Mouse (Mus musculus): ENCODE results near the gene Hist1h2ak.
"Not testable (repeated sequence)": the region's sequence is repeated elsewhere in the genome, so short reads cannot be mapped to it uniquely, and the experiment has no call there.

Gene Hist1h2ak

DNA sequence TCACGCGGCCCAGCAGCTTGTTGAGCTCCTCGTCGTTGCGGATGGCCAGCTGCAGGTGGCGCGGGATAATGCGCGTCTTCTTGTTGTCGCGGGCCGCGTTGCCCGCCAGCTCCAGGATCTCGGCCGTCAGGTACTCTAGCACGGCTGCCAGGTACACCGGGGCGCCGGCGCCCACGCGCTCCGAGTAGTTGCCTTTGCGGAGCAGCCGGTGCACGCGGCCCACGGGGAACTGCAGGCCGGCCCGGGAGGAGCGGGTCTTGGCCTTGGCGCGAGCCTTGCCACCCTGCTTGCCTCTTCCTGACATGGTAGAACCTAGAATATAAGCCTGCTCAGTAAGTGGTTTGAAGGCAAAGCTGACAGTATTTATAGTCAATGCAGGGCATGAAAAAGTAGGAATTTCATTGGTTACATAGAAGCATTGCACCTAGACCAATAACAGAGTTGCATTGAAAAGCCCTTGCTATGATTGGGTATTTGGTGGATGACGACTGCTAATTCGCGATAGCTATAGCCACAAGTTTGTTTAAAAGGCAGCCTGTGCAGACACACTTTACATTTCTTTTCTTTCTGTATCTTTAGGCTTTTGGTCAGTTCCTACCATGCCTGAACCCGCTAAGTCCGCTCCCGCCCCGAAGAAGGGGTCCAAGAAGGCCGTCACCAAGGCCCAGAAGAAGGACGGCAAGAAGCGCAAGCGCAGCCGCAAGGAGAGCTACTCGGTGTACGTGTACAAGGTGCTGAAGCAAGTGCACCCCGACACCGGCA lies at the start of gene Hist1h2ak, which contains the start of gene Hist1h2bn:
Gene Hist1h2ak (minus strand): TSS at position 304 of the 762 bp plus-strand sequence.
Gene Hist1h2bn (plus strand): TSS at position 600 of the 762 bp plus-strand sequence.
- peak; percentile 86 for DNase-seq

DNA sequence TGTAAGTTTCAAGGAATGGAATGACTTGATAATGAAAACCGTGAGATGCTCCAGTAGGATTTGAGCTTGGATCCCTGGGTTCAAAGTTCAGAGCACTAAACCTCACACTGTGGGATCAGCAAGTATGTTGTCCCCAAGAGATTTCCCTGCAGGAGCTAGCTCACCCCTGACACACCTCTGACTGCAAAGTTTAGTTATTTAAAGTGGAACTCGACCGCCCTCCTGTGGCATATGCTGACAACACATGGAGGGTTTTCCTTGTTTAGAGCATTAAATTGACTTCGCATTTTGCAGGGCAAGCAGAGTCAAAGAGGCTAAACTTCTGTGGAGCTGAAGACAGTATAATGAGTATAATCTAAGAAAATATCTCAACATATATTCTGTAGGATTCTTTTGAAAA lies 49.4 kb upstream of the Hist1h2ak start:
- not testable (repeated sequence) for DNase-seq

DNA sequence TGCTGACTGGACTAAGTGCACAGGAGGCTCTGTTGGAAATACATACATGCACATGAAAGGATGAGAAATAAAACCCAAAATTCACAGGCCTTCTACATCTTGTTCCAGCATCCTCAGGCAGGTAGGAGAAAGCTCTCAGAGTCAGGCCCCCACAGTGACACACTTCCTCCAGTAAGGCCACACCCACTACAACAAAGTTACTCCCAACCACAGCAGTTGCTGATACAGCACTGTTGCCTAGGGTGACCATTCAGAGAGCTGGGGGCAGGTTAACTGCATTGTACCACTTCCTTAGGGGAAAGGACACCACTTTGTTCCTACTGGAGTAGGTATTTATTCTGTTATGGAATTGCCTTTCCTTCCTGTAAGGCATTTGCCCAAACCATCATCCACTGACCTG lies 43.5 kb upstream of the Hist1h2ak start:
- not testable (repeated sequence) for DNase-seq

DNA sequence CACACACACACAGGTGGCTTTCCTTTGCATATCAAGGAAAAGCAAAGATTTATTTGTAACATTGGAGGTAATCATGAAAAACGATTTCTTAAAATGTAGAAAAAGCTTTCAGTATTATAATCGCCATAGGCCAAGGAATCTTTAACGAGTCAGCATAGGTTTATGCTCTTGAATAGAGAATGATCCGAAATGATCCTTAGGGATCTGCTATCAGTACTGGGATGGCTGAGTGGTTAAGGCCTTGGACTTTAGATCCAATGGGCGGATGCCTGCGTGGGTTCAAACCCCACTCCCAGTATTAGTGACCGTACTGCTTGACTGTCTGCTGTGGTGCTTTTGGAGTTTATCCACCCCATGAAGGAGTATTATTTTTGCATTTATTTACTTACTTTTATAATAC lies 42.0 kb upstream of the Hist1h2ak start:
- DNase-seq = no peak

DNA sequence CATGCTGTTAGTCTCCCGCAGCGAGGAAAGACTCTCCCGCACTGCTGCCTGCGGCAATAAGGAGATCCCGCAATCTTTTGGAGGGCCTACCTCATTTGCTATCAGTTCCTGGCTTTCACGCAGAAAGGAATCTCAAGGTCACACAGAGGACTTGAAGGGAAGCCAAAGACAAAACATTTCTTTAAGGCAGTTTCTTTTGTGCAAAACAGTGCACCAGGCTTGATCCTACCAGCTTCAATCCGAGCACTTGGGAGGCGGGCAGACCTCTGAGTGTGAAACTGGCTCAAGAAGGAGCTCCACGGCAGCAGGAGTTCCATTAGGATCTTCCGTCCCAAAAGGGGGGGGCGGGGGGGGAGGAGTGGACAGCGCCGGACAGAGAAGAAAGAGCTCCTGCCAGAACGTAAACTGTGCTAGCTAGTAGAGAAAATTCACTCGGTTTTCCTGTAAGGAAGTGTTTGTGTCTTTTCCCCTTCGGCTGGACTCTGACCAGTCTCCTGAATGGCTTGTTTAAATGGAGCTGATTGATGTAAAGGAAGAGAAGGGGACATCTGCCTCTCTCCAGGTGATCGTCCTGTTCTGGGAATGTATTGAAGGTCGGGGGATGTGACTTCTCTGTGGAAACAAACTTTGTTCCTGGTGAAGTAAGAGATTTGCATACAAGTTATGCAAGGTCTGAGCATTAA lies 37.1 kb upstream of the Hist1h2ak start:
- DNase-seq = no peak

DNA sequence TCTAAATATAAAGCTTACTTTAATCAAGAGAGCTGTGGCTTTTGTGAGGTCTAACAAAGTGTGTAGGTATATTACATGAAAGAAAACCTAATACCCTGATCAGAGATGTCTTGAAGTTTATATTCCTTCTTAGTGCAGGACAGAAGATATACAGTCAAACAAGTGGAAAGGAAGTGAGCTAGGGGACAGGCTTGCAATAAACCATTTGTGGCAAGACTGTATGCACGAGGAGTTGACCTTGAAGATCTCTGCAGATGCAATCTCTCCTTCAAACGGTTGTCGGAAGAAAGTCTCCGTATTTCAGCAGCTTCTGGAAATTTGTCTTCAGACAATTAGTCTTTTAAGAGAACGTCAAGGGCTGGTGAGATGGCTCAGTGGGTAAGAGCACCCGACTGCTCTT lies 36.3 kb upstream of the Hist1h2ak start:
- no peak for DNase-seq

DNA sequence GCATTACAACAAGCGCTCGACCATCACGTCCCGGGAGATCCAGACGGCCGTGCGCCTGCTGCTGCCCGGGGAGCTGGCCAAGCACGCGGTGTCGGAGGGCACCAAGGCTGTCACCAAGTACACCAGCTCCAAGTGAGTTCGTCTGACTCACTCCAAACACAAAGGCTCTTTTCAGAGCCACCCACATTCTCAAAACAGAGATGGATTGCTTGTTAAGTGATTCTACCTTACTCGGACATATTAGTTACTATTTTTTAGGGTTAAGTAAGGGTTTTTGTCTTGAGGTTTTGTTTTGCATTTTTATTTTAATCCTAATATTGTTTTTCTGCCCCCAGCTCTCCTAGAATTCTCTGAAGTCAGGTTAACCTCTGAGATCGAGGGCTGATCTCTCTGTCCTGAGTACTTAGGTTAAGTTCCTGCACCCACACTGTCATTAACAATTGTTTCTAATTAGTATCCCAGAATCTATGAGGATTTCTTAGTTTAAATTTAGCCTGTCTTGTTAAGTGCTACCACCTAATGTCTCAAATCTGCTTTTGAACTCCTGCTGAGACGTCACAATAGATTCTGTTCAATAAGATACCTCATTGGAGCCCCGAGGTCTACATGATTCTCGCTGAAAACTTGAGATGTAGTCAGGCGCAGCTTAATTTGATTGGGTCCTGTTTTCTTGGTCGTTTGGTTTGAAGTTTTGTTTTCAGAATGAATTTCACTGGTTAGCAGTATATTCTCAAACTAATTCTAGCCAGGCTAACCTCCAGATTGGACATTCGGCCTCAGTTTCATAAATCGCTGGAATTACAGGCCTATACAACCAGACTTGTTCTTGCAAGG lies 34.4 kb upstream of the Hist1h2ak start:
- no peak for DNase-seq

DNA sequence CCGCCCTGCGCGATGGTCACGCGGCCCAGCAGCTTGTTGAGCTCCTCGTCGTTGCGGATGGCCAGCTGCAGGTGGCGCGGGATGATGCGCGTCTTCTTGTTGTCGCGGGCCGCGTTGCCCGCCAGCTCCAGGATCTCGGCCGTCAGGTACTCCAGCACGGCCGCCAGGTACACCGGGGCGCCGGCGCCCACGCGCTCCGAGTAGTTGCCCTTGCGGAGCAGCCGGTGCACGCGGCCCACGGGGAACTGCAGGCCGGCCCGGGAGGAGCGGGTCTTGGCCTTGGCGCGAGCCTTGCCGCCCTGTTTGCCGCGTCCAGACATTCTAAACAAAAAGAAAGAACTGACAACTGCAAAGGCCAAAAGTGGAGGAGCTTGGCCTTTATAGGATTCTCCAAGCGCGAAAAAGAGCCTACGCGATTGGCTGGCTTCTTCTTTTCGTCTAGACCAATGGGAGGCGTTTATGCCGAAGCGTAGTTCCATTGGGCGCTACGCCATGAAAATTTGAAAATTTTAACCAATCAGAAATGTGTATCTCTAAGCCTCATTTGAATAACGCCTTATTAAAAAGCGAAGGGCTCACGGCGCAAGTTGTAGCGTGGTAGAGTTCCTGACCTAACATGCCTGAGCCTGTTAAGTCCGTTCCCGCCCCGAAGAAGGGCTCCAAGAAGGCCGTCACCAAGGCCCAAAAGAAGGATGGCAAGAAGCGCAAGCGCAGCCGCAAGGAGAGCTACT lies 33.4 kb upstream of the Hist1h2ak start, which contains the start of the genes Hist1h2an and Hist1h2bp:
Gene Hist1h2an (minus strand): TSS at position 320 of the 731 bp plus-strand sequence.
Gene Hist1h2bp (plus strand): TSS at position 563 of the 731 bp plus-strand sequence.
- DNase-seq = peak; percentile 95

DNA sequence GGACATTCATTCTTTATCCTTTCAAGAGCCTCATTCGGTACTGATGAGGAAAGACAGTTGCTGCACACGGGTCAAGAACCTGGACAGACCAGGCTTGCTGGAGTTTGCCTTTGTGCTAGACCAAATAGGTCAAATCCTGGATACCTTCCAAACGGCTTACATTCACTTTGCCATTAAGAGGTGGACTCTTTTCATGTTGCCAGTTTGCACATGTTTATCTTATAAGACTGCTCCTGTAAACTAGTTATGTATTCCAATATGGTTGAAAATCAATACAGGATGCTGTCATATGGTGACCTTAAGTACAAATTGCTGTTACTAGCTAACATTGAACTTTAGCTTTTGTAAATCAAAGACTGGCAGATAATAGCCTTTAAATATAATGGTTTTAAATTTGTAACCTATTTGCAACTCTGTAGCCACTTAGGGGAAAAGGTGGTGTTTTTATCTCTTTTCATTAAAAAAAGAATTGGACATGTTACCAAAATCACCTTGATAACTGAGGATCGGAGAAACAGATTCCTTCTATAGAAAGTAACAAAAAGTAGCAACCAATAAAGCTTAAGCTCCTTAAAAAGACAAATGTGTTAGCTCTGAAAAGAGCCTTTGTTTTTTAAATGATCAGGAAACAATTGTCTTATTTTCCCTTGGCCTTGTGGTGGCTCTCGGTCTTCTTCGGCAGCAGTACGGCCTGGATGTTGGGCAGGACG lies 32.7 kb upstream of the Hist1h2ak start:
- DNase-seq = no peak

DNA sequence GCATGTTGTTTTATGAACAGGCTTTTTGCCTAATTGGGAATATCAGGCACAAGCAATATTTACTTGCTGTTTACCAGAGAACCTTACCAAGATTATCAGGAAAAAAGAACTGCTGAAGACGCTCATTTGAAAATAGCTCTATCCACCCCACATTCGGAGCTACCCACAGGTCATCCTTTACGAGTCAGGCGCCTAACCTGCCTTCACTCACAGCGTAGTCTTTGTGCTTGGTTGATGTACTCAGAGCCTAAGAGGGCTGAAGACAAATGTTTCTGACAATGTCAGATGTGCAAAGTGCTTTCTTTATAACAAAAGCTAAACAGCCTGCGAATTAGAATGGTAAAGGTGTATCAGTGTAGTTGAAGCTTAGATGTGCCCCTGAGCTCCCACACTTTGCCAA lies 30.7 kb upstream of the Hist1h2ak start:
- no peak for DNase-seq

DNA sequence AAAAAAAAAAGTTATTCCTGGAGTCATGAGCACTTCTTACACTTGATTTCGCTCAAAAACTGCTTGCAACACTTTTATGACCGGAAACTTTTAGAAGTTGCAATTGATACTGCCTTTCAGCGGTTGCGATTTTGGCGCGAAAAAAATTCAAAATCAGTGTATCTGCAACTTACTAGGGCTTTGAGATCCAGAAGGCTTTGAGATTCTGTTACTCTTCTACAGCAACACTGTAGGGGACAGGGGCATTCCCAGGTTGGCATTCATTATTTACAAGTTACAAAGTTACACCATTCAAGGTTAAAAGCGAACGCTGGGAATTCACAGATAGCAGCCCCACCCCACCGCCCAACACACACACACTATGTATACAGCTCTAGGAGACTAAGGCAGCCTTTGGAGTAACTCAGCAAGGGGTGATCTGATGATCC lies 30.1 kb upstream of the Hist1h2ak start:
- DNase-seq = peak; percentile 34

DNA sequence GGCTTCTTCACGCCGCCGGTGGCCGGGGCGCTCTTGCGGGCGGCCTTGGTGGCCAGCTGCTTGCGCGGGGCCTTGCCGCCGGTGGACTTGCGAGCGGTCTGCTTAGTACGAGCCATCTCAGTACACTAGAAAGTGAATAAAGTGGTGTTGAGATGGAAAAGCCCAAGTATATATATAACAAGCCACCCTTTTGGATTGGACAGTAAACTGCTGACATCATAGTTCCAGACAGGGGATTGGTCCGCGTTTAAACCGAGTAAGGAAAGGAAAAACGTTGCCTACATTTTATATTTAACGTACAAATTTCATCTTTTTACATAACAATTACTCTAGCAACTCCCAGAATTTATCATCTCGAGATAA lies 29.6 kb upstream of the Hist1h2ak start, which contains the start of gene Hist1h3i:
Gene Hist1h3i (minus strand): TSS at position 116 of the 363 bp plus-strand sequence.
- DNase-seq = peak; percentile 75

DNA sequence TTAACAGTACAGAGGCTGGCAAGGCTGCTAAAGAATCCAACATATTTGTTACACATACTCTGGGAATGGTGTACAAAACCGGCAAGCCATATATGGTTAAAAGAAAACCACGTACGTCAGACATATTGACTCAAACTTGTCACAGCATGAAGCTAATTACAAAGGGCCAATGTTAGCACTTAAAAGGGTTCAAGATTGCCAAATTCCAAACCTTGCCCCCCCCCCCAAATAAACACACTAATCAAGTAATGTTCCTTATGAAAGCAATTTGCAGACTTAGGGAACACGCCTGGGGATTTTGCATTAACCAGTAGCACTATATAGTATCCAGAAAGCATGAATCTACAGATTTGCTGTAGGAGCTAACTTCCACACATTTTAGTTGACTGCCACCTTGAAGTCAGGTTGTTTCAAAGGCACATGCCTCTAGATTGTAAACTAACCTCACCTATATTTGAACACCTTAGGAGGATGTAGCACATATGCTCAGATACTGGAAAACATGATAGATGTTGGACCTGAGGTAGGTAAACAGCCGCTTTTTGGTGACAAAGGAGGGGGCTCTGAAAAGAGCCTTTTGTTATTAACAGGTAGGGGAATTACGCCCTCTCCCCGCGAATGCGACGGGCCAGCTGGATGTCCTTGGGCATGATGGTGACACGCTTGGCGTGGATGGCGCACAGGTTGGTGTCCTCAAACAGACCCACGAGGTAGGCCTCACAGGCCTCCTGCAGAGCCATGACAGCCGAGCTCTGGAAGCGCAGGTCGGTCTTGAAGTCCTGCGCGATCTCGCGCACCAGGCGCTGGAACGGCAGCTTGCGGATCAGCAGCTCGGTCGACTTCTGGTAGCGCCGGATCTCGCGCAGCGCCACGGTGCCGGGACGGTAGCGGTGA lies 29.0 kb upstream of the Hist1h2ak start:
- DNase-seq = peak; percentile 57

DNA sequence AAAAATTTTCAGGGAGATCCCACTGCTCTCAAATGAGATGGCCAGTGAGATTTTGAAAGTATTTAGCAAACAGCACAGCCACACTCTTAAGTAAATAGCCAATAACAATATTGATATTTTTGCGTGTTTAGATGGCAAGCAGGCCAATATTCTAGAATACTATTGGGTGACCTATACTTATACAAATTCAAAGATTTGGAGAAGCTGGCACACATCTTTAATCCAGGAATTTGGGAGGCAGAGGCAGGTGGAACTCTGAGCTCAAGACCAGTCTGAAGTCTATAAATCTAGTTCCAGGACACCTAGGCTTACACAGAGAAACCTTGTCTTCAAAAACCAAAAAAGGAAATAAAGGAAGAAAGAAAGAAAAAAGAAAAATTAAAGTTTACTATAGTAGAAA lies 28.0 kb upstream of the Hist1h2ak start:
- no peak for DNase-seq

DNA sequence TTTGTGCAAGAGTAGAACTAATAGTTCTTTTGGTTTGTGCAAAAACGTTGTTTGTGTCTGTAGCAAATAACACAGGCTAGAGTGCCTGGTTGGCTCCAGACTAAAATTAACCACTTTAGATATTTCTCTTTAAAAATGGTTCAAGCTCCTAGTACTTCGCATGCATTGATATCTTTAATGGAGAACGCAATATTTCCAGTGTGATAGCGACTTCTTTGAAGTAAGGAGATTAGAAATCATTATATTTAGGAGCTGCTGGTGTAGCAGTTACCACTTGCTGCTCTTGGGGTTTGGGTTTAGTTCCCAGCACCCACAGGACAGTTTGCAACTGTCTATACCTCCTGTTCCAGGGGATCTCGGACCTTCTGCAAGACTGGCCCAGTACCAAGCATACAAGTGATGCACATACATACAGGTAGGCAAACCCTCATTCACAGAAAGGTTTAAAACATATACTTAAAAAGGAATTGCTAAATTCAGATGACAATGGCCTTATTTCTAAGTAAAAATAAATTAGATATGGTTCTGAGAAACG lies 27.5 kb upstream of the Hist1h2ak start:
- DNase-seq = no peak

DNA sequence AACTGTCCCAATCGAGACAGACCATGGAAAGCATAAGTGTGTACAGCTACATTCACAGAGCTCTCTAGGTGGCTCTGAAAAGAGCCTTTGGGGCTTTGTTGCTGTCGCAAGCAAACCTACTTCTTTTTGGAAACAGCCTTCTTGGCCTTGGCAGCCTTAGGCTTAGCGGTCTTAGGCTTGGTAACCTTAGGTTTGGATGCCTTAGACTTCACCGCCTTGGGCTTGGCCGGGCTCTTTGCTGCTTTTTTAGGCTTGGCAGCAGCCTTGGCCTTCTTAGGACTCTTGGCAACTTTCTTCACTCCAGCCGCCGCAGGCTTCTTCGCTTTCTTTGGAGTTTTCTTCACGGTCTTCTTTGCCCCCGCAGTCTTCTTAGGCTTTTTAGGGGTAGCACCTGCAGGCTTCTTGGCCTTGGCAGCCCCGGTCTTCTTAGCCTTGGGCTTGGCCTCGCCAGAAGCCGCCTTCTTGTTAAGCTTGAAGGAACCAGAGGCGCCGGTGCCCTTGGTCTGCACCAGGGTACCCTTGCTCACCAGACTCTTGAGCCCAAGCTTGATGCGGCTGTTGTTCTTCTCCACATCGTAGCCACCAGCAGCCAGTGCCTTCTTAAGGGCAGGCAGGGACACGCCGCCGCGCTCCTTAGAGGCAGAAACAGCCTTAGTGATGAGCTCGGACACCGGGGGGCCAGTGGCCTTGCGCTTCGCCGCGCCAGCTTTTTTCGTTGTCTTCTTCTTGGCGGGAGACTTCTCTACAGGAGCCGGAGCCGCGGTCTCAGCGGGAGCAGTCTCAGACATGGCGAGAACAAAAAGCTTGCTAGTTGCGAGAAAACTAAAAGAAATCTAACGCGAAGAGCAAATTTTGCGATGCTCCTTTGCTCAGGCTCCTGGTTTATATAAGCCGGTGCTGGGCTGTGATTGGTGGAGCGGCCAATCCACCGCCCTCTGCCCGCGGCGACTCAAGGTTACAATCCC lies 26.4 kb upstream of the Hist1h2ak start, which contains the start of gene Hist1h1b:
Gene Hist1h1b (minus strand): TSS at position 859 of the 965 bp plus-strand sequence.
- peak; percentile 79 for DNase-seq

DNA sequence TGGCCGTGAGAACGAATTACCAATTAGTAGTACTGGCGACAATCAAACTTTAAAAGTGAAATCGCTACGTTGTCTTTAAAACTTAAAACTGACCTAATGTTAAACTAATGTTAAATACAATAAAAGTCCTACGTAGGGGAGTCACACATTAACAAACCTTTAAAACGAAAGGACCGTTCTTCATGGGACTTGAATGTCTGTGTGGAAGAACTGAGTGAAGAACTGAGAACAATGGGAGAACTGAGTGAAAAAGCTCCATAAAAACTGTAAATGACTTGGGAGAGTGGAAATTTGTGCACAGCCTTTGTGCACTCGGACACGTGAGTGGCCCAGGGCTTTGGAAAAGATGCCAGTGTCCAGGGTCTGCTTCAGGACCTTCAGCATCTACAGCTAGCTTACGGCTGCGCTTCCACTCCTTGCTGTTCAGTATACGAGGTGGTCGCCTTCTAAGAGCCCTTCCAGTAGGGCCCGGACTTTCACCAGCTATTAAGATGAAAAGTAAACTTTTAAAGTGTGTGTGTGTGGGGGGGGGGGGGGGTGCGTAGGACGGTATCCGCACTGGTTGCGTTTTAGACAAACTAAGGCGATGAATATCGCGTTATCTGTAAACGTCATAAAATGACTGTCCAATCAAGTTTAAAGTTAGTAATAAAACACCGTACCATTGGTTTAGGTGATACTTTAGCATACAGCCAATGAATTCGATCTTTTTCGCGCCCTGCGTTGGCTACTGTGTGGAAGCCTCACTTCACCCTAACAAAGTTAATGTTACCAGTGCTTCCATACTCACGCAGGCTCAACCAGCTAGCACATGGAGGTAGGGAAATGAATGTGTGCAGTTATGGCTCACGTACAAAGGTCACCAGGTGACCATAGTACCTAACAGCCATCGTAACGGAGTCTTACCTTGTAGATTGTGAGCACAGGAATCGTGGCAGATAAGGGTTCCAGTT lies 25.5 kb upstream of the Hist1h2ak start:
- peak; percentile 77 for DNase-seq

DNA sequence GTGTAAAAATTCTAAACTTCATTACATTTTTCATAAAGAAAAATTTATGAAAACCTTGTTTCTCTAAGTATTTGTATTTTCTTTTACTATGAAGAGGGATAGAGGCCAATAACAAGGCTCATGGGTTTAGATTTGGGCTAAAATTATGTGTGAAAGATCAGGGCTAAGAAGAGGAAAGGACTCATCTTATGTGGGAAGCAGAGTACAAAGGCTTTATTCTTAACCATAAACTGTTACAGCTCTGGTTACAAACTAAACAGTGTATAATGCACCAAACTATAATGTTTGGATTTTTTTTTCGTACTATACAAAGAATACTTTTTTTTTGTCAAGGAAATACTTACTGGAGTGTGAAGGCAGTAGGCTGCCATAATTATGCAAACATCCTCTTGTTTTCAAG lies 2.1 kb upstream of the Hist1h2ak start:
- DNase-seq = no peak

All from cerebellum, adult 9-11 months (tissue).